Mouse (Mus musculus) CH12.LX (cell line): Measurements from ENCODE around the gene Sar1b. TPM values are rescaled to one million over a fixed set of nuclear protein-coding genes. Genes with fewer than 3 reads are reported as not detected.
A peak's percentile ranks its signal among the peaks of the same experiment; 100 is the strongest.

Experiments
- DNase-seq: peaks from one replicate; pipeline ENCODE4 v3.0.0-alpha.2; 2013; ENCODE audit errors: extremely low read depth
- H3K27ac ChIP-seq: 2 replicates; pipeline ENCODE4 v1.5.1; 2012; ENCODE audit warnings: low read depth, mild to moderate bottlenecking, control low read depth, moderate library complexity; ENCODE audit not compliant: insufficient read depth
- H3K27me3 ChIP-seq: replicated peaks from 2 replicates; pipeline ENCODE3; 2012; ENCODE audit warnings: inconsistent platforms
- H3K36me3 ChIP-seq, 2 experiments: replicated peaks in 1 of 2; 2 replicates each; pipeline versions ENCODE3 to v1.6.1; 2012; ENCODE audit warnings: inconsistent platforms in 1 of 2, low read length in 1 of 2, mild to moderate bottlenecking in 1 of 2, mixed read lengths in 1 of 2, moderate library complexity in 1 of 2; ENCODE audit not compliant: control insufficient read depth in 1 of 2, insufficient read depth in 1 of 2
- H3K4me1 ChIP-seq, 2 experiments: 2 replicates each; pipeline ENCODE4 v1.6.1; 2012; ENCODE audit warnings: inconsistent platforms in 1 of 2, moderate library complexity in 1 of 2; ENCODE audit not compliant: insufficient read depth in 2 of 2, control insufficient read depth in 1 of 2
- H3K4me2 ChIP-seq: 2 replicates; pipeline ENCODE4 v1.6.1; 2012; ENCODE audit warnings: low read depth, mild to moderate bottlenecking, control low read depth; ENCODE audit not compliant: poor library complexity, insufficient read depth, severe bottlenecking
- H3K4me3 ChIP-seq, 3 experiments: fragments of 150-350 bp in 1 of 3; sonication (generic) in 1 of 3; replicated peaks in 1 of 3; 2 replicates each; pipeline versions ENCODE3 to v1.5.1; 2011 to 2012; ENCODE audit warnings: low read depth in 2 of 3, low read length in 2 of 3, mild to moderate bottlenecking in 2 of 3, moderate library complexity in 2 of 3, control low read depth in 1 of 3, improper control_type of control experiment in 1 of 3, inconsistent platforms in 1 of 3, mixed read lengths in 1 of 3; ENCODE audit not compliant: poor library complexity in 1 of 3
- H3K79me2 ChIP-seq: replicated peaks from 2 replicates; pipeline ENCODE4 v1.6.1; 2012; ENCODE audit warnings: mild to moderate bottlenecking, moderate library complexity; ENCODE audit not compliant: control insufficient read depth, poor library complexity, insufficient read depth, severe bottlenecking; ENCODE audit errors: extremely low read depth
- H3K9ac ChIP-seq: 2 replicates; pipeline ENCODE4 v1.6.1; 2012; ENCODE audit warnings: low read depth, mild to moderate bottlenecking, control low read depth, moderate library complexity; ENCODE audit not compliant: insufficient read depth
- H3K9me3 ChIP-seq: replicated peaks from 2 replicates; pipeline ENCODE3; 2012; ENCODE audit warnings: low read length, inconsistent platforms, mixed read lengths
- BHLHE40 ChIP-seq: IDR thresholded peaks from 2 replicates; pipeline ENCODE4 v1.6.1; 2011; ENCODE audit warnings: mild to moderate bottlenecking, low read depth, low read length, improper control_type of control experiment
- CHD1 ChIP-seq: IDR thresholded peaks from 2 replicates; pipeline ENCODE4 v1.6.1; 2012; ENCODE audit warnings: low read depth, low read length, improper control_type of control experiment, inconsistent platforms
- CHD2 ChIP-seq: IDR thresholded peaks from 2 replicates; pipeline ENCODE4 v1.6.1; 2011; ENCODE audit warnings: low read length, improper control_type of control experiment
- CTCF ChIP-seq, 2 experiments: IDR thresholded peaks in 1 of 2; conservative IDR thresholded peaks in 1 of 2; 2 replicates each; pipeline ENCODE4 v1.5.1; 2011 to 2012; ENCODE audit warnings: low read depth in 2 of 2, low read length in 2 of 2, improper control_type of control experiment in 1 of 2, inconsistent platforms in 1 of 2, mild to moderate bottlenecking in 1 of 2, moderate library complexity in 1 of 2
- E2F4 ChIP-seq: IDR thresholded peaks from 2 replicates; pipeline ENCODE4 v1.6.1; 2011; ENCODE audit warnings: low read depth, low read length, improper control_type of control experiment; ENCODE audit not compliant: insufficient replicate concordance
- ELF1 ChIP-seq: IDR thresholded peaks from 2 replicates; pipeline ENCODE4 v1.6.1; 2014; ENCODE audit warnings: low read depth, mild to moderate bottlenecking, inconsistent platforms, low read length, improper control_type of control experiment
- EP300 ChIP-seq: IDR thresholded peaks from 2 replicates; pipeline ENCODE4 v1.6.1; 2011; ENCODE audit warnings: low read length, improper control_type of control experiment
- ETS1 ChIP-seq: conservative IDR thresholded peaks from 2 replicates; pipeline ENCODE4 v1.6.1; 2012; ENCODE audit warnings: low read depth, mild to moderate bottlenecking, inconsistent platforms, low read length, improper control_type of control experiment, moderate library complexity
- GABPA ChIP-seq: IDR thresholded peaks from 2 replicates; pipeline ENCODE4 v1.6.1; 2012; ENCODE audit warnings: low read depth, low read length, improper control_type of control experiment, inconsistent platforms; ENCODE audit not compliant: insufficient replicate concordance
- HCFC1 ChIP-seq: IDR thresholded peaks from 2 replicates; pipeline ENCODE4 v1.6.1; 2012; ENCODE audit warnings: low read depth, mild to moderate bottlenecking, inconsistent platforms, low read length, improper control_type of control experiment
- IRF4 ChIP-seq: IDR thresholded peaks from 2 replicates; pipeline ENCODE4 v1.6.1; 2014; ENCODE audit warnings: low read depth, mild to moderate bottlenecking, inconsistent platforms, low read length, improper control_type of control experiment
- JUN ChIP-seq: IDR thresholded peaks from 2 replicates; pipeline ENCODE4 v1.6.1; 2011; ENCODE audit warnings: low read depth, mild to moderate bottlenecking, low read length, improper control_type of control experiment, moderate library complexity; ENCODE audit not compliant: insufficient read depth
- JUND ChIP-seq: conservative IDR thresholded peaks from 2 replicates; pipeline ENCODE4 v1.6.1; 2011; ENCODE audit warnings: low read depth, low read length, improper control_type of control experiment
- KAT2A ChIP-seq: IDR thresholded peaks from 2 replicates; pipeline ENCODE4 v1.6.1; 2012; ENCODE audit warnings: low read length, improper control_type of control experiment, inconsistent platforms; ENCODE audit not compliant: insufficient replicate concordance
- MAFK ChIP-seq: IDR thresholded peaks from 2 replicates; pipeline ENCODE4 v1.6.1; 2011; ENCODE audit warnings: low read length, improper control_type of control experiment; ENCODE audit not compliant: insufficient replicate concordance
- MAX ChIP-seq: IDR thresholded peaks from 2 replicates; pipeline ENCODE4 v1.6.1; 2011; ENCODE audit warnings: low read length, improper control_type of control experiment
- MAZ ChIP-seq: IDR thresholded peaks from 2 replicates; pipeline ENCODE4 v1.6.1; 2012; ENCODE audit warnings: low read depth, mild to moderate bottlenecking, inconsistent platforms, low read length, improper control_type of control experiment, moderate library complexity
- MEF2A ChIP-seq: IDR thresholded peaks from 2 replicates; pipeline ENCODE4 v1.6.1; 2014; ENCODE audit warnings: low read depth, mild to moderate bottlenecking, inconsistent platforms, low read length, improper control_type of control experiment, borderline replicate concordance
- MXI1 ChIP-seq: IDR thresholded peaks from 2 replicates; pipeline ENCODE4 v1.6.1; 2011; ENCODE audit warnings: mild to moderate bottlenecking, low read depth, low read length, improper control_type of control experiment
- MYC ChIP-seq: IDR thresholded peaks from 2 replicates; pipeline ENCODE4 v1.6.1; 2011; ENCODE audit warnings: low read depth, mild to moderate bottlenecking, improper control_type of control experiment, low read length
- NELFE ChIP-seq: IDR thresholded peaks from 2 replicates; pipeline ENCODE4 v1.6.1; 2011; ENCODE audit warnings: low read depth, low read length, improper control_type of control experiment
- NRF1 ChIP-seq: IDR thresholded peaks from 2 replicates; pipeline ENCODE4 v1.6.1; 2014; ENCODE audit warnings: low read depth, mild to moderate bottlenecking, inconsistent platforms, low read length, improper control_type of control experiment, moderate library complexity
- PAX5 ChIP-seq: IDR thresholded peaks from 2 replicates; pipeline ENCODE4 v1.6.1; 2012; ENCODE audit warnings: low read length, inconsistent platforms, mixed read lengths
- POLR2A ChIP-seq: IDR thresholded peaks from 2 replicates; pipeline ENCODE4 v1.6.1; 2011; ENCODE audit warnings: low read depth, mild to moderate bottlenecking, improper control_type of control experiment, low read length
- POLR2AphosphoS2 ChIP-seq: IDR thresholded peaks from 2 replicates; pipeline ENCODE4 v1.6.1; 2011; ENCODE audit warnings: low read depth, low read length, improper control_type of control experiment
- RAD21 ChIP-seq: IDR thresholded peaks from 2 replicates; pipeline ENCODE4 v1.6.1; 2011; ENCODE audit warnings: low read depth, mild to moderate bottlenecking, low read length, improper control_type of control experiment, moderate library complexity
- RCOR1 ChIP-seq: conservative IDR thresholded peaks from 2 replicates; pipeline ENCODE4 v1.6.1; 2012; ENCODE audit warnings: low read depth, mild to moderate bottlenecking, inconsistent platforms, low read length, improper control_type of control experiment
- SIN3A ChIP-seq: IDR thresholded peaks from 2 replicates; pipeline ENCODE4 v1.6.1; 2012; ENCODE audit warnings: low read length, improper control_type of control experiment, inconsistent platforms
- SMC3 ChIP-seq: IDR thresholded peaks from 2 replicates; pipeline ENCODE4 v1.6.1; 2011; ENCODE audit warnings: low read depth, low read length, improper control_type of control experiment
- TBP ChIP-seq: conservative IDR thresholded peaks from 2 replicates; pipeline ENCODE4 v1.6.1; 2011; ENCODE audit warnings: low read depth, low read length, improper control_type of control experiment
- TCF12 ChIP-seq: IDR thresholded peaks from 2 replicates; pipeline ENCODE4 v1.6.1; 2014; ENCODE audit warnings: low read depth, mild to moderate bottlenecking, inconsistent platforms, low read length, improper control_type of control experiment
- UBTF ChIP-seq: IDR thresholded peaks from 2 replicates; pipeline ENCODE4 v1.6.1; 2012; ENCODE audit warnings: low read depth, mild to moderate bottlenecking, inconsistent platforms, low read length, improper control_type of control experiment, moderate library complexity
- USF1 ChIP-seq: IDR thresholded peaks from 2 replicates; pipeline ENCODE4 v1.6.1; 2014; ENCODE audit warnings: low read depth, mild to moderate bottlenecking, inconsistent platforms, low read length, improper control_type of control experiment
- USF2 ChIP-seq: conservative IDR thresholded peaks from 2 replicates; pipeline ENCODE4 v1.6.1; 2011; ENCODE audit warnings: low read depth, low read length, improper control_type of control experiment
- ZC3H11A ChIP-seq: IDR thresholded peaks from 2 replicates; pipeline ENCODE4 v1.6.1; 2012; ENCODE audit warnings: low read depth, mild to moderate bottlenecking, inconsistent platforms, low read length, improper control_type of control experiment
- ZKSCAN1 ChIP-seq: IDR thresholded peaks from 2 replicates; pipeline ENCODE4 v1.6.1; 2012; ENCODE audit warnings: low read depth, inconsistent platforms, low read length, improper control_type of control experiment, borderline replicate concordance
- ZMIZ1 ChIP-seq: IDR thresholded peaks from 2 replicates; pipeline ENCODE4 v1.6.1; 2012; ENCODE audit warnings: low read depth, mild to moderate bottlenecking, inconsistent platforms, low read length, improper control_type of control experiment
- ZNF384 ChIP-seq: IDR thresholded peaks from 2 replicates; pipeline ENCODE4 v1.6.1; 2012; ENCODE audit warnings: low read depth, low read length, improper control_type of control experiment, inconsistent platforms
- dilution Hi-C: fragments of 300-500 bp; cut with MboI; formaldehyde crosslinking; loops from 2 replicates; pipeline ENCODE4 v1.14.3; 2020; ENCODE audit warnings: low sequenced_read_pairs; ENCODE audit not compliant: extremely low pct_unique_long_range_greater_than_20kb, extremely low pct_ligation_motif_present
- in situ Hi-C: fragments of 300-500 bp; cut with MboI; formaldehyde crosslinking; loops from 3 replicates; pipeline ENCODE4 v1.14.3; 2019; ENCODE audit warnings: low sequenced_read_pairs, low pct_ligation_motif_present, low pct_unique_long_range_greater_than_20kb, mixed read lengths
- polyA plus RNA-seq: library from polyadenylated mRNA; unstranded; fragments of >175 nt; gene quantifications from 2 replicates; pipeline ENCODE4 v1.2.1, GENCODE M21; 2012; ENCODE audit warnings: low read depth; ENCODE audit not compliant: insufficient read length
- total RNA-seq, 2 experiments: library from RNA; depleted of rRNA; stranded (reverse); fragments of 300-350 nt in 1 of 2; fragments of >200 nt in 1 of 2; gene quantifications; 2 replicates each; pipeline ENCODE4 v1.2.3; 2012 to 2014

The Sar1b gene
- total and polyA plus RNA-seq, 3 experiments, result 79.3 to 258 (median 171) TPM

DNA sequence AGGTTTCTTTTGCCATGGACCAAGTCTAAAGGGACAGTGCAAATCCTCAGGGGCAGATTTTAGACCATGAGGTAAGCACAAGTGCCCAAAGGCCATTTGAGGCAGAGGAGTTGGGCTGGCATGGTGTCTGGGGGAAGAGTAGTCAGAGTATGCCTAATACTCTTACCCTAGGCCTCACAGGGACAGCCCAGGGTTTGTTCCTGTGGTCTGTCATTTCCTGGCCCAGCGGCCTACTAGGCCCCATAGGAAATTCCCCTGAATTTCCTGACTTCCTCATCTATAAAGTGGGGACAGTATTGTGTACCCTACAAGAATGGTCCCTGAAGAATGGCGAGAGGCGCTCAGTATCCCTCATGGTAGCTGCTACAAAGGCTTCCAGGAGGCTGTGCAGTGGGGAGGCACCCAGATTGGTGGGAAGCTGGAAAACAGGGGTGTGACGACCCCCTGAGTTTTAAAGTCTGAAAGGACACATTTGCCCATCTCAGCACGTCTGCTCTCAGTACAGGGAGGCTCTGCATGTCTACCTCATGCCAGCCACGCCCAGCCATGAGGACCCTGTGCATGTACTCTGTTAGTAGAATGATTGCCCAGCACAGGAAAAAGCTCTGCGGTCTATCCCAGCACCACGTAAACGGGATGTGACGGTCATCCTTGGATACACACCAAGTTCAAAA is 70.0 kb downstream of the Sar1b start:
- peak overlapping the region; percentile 99 for H3K27ac ChIP-seq

DNA sequence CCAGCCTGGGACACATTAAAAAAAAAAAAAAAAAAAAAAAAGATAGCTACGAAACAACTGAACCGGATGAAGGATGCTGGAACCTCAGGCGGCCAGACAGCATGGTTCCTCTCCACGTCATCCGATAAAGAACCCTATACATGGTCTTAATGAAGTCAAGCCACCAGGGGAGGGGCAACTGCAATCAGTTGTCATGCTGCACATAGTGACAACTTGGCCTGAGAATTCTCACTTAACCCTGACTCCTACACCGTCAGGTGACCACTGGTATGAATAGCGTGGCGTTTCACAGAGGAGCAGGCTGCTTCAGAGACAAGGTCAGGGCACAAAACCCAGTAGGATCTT is 70.6 kb downstream of the Sar1b start:
- DNase-seq, result peak; percentile 80
- H3K4me3 ChIP-seq, result peak overlapping the region in 1 of 3 experiments; percentile 16
- H3K27me3 ChIP-seq, result no peaks in the 10 kb centered on the region
- H3K36me3 ChIP-seq, result peaks cover 72 to 81% of the 10 kb centered on the region in 2 experiments
- no peak overlapping the region for H3K4me2 ChIP-seq
- H3K4me1 ChIP-seq, result peaks cover 80 to 90% of the 10 kb centered on the region in 2 experiments
- peaks cover 52% of the 10 kb centered on the region for H3K79me2 ChIP-seq
- peak overlapping the region; percentile 30; the same call in 1 of the 2 replicates for H3K9ac ChIP-seq
- in situ Hi-C loops, result no loop called here
- H3K27ac ChIP-seq, result peak overlapping the region; percentile 99
- peaks cover 5% of the 10 kb centered on the region for H3K9me3 ChIP-seq
- dilution Hi-C loops, result no loop called here
- TF ChIP-seq E2F4, result no peak
- TF ChIP-seq ZC3H11A, result no peak
- no peak for TF ChIP-seq IRF4
- no peak for TF ChIP-seq RCOR1
- TF ChIP-seq ETS1, result peak; percentile 53
- TF ChIP-seq ELF1, result 0 out of 2 replicates have a peak, but pooled peaks have one; percentile 5
- TF ChIP-seq POLR2AphosphoS2, result 0 out of 2 replicates have a peak, but pooled peaks have one; percentile 2
- no peak for TF ChIP-seq CHD1
- no peak for TF ChIP-seq EP300
- TF ChIP-seq TCF12, result 0 out of 2 replicates have a peak, but pooled peaks have one; percentile 2
- TF ChIP-seq SIN3A, result no peak
- TF ChIP-seq PAX5, result no peak
- peak; percentile 51; the same call in 1 of the 2 replicates for TF ChIP-seq BHLHE40
- no peak for TF ChIP-seq CTCF (conservative IDR thresholded peaks at IDR 0.05 in 1 of 2, IDR thresholded peaks at IDR 0.05 in 1 of 2; ENCODE audit: low read depth in 2 of 2, low read length in 2 of 2)
- TF ChIP-seq MAFK, result no peak
- TF ChIP-seq ZNF384, result peak; percentile 89

More for the DNA sequence above, 70.0 kb downstream of the Sar1b start:
- dilution Hi-C loops (no loop called here), in situ Hi-C loops (no loop called here)
- peaks cover 74 to 85% of the 10 kb centered on the region in 2 experiments for H3K4me1 ChIP-seq
- peaks cover 5% of the 10 kb centered on the region for H3K9me3 ChIP-seq
- peak; percentile 88 for DNase-seq
- peaks cover 70 to 80% of the 10 kb centered on the region in 2 experiments for H3K36me3 ChIP-seq
- H3K4me3 ChIP-seq, result peak overlapping the region in 2 of 3 experiments; percentile 14 to 40
- peak overlapping the region; percentile 72 for H3K9ac ChIP-seq
- TF ChIP-seq CTCF (conservative IDR thresholded peaks at IDR 0.05 in 1 of 2, IDR thresholded peaks at IDR 0.05 in 1 of 2; ENCODE audit: low read depth in 2 of 2, low read length in 2 of 2), result no peak
- no peak for TF ChIP-seq ZC3H11A
- no peak; the same call in 1 of the 2 replicates for TF ChIP-seq JUND
- TF ChIP-seq CHD2, result peak; percentile 94
- TF ChIP-seq EP300, result peak; percentile 99
- no peak for TF ChIP-seq GABPA
- peak; percentile 91 for TF ChIP-seq ETS1
- no peak for TF ChIP-seq CHD1
- TF ChIP-seq UBTF, result no peak
- TF ChIP-seq RAD21, result peak; percentile 11
- TF ChIP-seq MEF2A, result peak; percentile 93
- no peak for TF ChIP-seq USF1
- no peak for TF ChIP-seq PAX5
- peak; percentile 90; the same call in 1 of the 2 replicates for TF ChIP-seq RCOR1
- TF ChIP-seq NELFE, result peak; percentile 30; the same call in 1 of the 2 replicates
- TF ChIP-seq MYC, result peak; percentile 73
- TF ChIP-seq TBP, result peak; percentile 86
- peak; percentile 82; the same call in 1 of the 2 replicates for TF ChIP-seq ZMIZ1
- TF ChIP-seq ZKSCAN1, result no peak
- TF ChIP-seq MAX, result peak; percentile 63
- TF ChIP-seq MAZ, result peak; percentile 88
- peak; percentile 68; the same call in 1 of the 2 replicates for TF ChIP-seq KAT2A
- peak; percentile 63 for TF ChIP-seq JUN
- TF ChIP-seq BHLHE40, result peak; percentile 88
- no peak for TF ChIP-seq ZNF384
- peak; percentile 20; the same call in 1 of the 2 replicates for TF ChIP-seq MXI1
- TF ChIP-seq SMC3, result peak; percentile 34; the same call in 1 of the 2 replicates
- peak; percentile 99 for TF ChIP-seq TCF12
- TF ChIP-seq HCFC1, result peak; percentile 60
- TF ChIP-seq SIN3A, result peak; percentile 81; the same call in 1 of the 2 replicates
- TF ChIP-seq USF2, result no peak
- TF ChIP-seq MAFK, result peak; percentile 63; the same call in 1 of the 2 replicates
- TF ChIP-seq NRF1, result 0 out of 2 replicates have a peak, but pooled peaks have one; percentile 1
- TF ChIP-seq POLR2A, result peak; percentile 66
- TF ChIP-seq E2F4, result 0 out of 2 replicates have a peak, but pooled peaks have one; percentile 15
- TF ChIP-seq POLR2AphosphoS2, result 0 out of 2 replicates have a peak, but pooled peaks have one; percentile 68
- peak; percentile 82 for TF ChIP-seq ELF1
- peak; percentile 92 for TF ChIP-seq IRF4
- no peaks in the 10 kb centered on the region for H3K27me3 ChIP-seq
- H3K79me2 ChIP-seq, result peaks cover 49% of the 10 kb centered on the region
- H3K4me2 ChIP-seq, result peak overlapping the region; percentile 60
